Mouse (Mus musculus) mesoderm, embryonic 11.5 days (tissue): ENCODE data around the gene Pla2g4f.

Experiments used
- DNase-seq: peaks from one replicate; pipeline ENCODE4 v3.0.0-alpha.2; 2012; ENCODE audit warnings: low read depth, low spot score

Gene Pla2g4f

DNA sequence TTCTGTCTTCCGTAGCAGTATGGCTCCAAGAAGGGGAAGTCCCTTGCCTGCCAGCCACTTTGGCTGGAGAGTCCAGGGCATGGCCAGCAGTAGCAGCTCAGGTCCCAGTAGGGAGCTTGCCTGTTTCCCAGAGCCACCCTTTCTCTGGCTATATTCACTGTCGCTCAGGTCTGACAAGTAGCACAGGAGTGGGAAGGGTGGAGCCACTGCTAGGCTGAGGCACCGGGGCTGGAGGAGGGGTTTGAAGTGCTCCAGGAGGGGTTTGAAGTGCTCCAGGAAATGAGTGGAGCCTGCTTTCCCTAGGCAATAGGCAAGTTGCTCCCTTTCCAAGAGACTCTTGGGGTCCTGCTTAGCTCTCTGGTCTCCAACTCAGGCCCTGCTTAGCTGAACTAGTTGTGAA is at the start of gene Pla2g4f:
TSS of gene Pla2g4f (minus strand) at position 190 of the 400 bp plus-strand sequence.
- no peak for DNase-seq

DNA sequence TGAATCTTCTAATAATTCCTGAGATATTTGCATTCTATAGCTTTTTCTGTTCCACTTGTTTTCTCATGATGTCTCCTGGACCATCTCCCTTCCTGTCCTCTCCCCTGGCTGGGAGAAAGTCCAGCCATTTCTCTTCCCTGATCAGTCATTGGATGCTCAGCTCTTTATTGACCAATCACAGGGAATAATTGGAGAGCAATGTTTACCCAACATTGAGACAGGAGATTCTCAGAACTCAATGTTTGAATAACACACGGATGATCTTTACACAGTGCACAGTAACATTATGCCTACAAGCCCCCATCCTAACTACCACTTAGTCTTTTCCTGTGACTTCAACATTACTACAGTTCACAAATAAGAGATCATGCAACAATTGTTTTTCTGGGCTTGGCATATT is 46.5 kb upstream of the Pla2g4f start:
- no peak for DNase-seq

DNA sequence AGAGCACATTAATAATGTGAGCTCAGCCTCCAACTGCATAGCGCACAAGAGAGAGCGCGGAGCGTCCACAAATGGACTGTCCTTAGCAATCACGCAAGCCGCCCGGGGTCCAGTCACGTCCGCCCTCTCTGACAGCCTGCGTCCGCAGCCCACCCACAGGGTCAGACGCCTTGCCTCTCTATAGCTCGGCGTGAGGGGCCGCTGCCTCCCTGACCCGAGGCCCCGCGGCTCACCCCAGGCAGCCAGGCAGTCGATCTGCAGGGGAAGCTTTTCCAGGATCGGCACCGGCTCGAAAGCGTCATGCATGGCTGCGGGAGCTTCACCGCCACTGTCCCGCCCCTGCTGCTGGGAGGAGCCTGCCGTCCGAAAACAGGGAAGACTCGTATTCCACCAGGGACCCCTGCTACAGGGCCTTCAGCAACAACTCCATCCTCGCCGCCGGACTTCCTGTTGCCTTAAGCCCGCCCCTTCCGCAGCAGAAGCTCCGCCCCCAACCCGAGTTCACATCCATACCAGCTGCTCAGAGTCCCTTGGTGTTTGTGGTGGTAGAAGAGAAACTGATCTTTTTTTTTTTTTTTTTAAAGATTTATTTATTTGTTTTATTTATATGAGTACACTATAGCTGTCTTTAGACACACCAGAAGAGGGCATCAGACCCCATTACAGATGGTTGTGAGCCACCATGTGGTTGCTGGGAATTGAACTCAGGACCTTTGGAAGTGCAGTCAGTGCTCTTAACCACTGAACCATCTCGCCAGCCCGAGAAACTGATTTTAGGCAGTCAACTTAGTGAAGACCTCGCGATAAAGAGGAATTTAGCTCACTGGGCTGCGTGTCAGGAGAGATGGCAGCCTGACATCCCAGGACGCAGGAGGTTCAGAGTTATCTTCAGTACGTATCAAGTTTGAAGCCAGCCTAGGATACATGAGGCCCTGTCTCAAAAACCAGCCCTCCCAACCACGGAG is 39.0 kb upstream of the Pla2g4f start, which contains the start of gene Vps39:
TSS of gene Vps39 (minus strand) at position 456 of the 965 bp plus-strand sequence.
- peak; percentile 91 for DNase-seq

DNA sequence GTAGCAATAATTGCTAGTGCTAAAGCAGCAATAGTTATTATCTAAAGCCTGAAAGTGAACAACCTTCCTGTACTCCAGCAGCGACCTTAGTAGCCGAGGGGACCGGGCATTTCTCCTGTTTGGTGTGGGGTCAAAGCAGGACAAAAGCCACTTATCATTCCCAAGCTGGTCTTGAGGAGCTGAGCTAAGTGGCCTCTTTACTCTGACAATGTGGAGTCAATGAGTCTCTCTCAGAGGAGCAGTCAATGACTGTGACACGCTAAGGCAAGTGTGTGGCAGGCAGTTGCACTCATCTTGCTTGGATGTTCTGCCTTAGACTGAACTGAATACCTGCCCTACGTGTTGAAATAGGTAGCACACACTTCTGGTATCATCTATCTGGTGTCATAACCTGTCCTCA is 37.4 kb upstream of the Pla2g4f start:
- DNase-seq, result no peak

DNA sequence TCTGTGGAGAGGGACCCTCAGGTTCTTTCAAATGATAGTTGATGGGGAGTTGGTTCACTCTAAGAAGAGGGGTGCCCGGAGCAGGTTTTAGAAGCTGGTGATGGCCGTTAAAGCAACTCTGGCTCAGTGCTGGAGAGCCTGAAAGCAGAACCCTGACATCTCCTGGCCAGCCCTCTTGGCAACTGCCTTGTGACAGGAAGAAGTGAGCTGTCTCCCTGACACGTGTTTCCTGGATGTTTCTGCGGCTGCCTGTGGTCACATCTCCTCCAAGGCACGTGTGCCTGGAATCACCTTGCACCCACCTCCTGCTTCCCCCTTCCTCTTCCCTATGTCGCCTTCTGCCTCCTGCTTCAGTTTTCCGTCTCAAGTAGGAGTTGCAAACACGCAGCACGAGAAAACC is 34.2 kb upstream of the Pla2g4f start:
- DNase-seq, result no peak

DNA sequence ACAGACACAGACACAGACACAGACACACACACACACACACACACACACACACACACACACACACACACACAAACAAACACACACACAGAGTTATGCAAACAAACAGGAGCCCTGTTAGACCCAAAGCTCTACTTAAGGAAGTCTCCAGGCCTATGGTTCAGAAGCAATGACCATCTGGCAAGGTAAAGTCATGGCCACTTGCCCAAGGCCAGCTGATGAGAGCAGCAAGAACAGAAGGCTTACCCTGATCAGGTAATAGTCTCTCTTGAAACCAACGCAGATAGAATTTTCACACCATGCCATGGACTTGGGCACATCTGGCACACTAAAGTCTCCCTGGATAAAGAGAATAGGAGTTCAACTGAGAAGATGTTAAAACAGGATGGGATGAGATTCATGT is 27.8 kb upstream of the Pla2g4f start:
- no peak for DNase-seq

DNA sequence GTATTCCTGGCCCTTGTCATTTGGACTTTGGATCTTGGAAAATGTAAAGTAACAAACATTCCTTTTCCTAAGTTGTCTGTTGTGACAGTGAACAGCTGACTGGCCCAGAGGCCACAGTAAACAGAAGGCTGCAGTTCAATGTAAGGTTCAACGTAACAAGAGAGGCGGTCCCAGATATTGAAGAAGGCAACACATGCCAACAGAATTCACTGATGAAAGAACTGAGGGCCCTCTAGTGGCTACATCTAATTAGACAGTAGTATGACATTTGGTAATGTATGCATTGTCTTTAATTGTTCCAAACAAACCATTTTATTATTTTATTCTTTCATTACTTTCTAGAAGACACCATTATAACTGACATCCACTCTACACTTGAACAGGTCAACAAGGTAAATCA is 23.9 kb upstream of the Pla2g4f start:
- DNase-seq, result no peak

DNA sequence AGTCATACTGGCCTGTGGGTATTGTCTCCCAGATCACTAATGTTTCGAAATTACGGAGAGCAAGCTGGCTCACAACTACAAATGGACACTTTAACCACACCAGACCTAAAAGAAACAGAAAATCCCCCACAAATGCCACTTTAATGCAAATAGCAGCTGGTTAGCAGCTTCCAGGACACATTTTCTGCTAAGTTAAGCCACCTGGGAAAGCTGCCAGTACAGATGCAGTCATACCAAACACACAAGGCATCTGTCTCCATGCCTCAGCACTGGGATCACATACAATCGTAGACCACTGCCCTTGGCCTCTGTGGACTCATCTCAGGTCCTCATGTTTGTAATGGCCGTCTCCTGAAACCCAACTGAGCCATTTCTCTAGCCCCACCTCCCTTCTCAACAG is 17.6 kb upstream of the Pla2g4f start:
- no peak for DNase-seq

DNA sequence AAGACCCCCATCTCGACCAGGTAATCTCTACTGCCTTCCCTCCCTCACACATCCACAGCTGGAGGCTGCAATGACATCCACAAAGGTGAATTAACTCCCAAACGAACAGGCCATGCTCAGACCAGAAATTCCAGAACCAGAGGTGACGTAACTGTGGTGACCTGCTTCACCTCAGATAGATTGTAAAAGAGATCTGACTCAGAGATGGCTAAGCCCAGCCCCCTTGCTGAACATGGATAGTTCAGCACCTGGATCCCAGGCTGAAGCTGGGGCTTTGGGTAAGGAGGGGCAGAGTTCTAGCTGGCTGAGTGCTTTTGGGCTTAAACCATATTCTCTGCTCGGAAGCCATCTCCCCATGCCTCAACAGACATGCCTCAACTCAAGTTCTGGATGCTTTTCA is 1.1 kb upstream of the Pla2g4f start:
- DNase-seq, result no peak

DNA sequence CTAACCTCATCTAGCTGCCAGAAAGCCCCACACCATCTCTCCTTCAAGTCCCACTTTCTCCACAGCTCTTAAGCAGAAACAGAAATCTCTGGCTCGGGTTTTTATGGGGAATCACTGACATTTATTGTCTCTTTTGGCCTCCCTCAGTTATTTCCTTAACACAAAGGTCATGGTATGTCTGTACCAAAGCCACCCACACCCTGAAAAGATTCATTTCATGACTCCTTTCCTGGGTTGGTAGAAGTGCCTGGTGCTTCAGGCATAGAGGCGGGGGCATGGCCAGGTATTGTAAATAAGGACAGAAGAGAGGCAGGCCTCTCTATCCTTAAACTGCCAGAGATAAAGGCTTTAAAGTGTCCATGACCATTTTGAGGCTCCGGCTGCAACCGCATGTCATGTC is 522 bp upstream of the Pla2g4f start:
- DNase-seq, result no peak

DNA sequence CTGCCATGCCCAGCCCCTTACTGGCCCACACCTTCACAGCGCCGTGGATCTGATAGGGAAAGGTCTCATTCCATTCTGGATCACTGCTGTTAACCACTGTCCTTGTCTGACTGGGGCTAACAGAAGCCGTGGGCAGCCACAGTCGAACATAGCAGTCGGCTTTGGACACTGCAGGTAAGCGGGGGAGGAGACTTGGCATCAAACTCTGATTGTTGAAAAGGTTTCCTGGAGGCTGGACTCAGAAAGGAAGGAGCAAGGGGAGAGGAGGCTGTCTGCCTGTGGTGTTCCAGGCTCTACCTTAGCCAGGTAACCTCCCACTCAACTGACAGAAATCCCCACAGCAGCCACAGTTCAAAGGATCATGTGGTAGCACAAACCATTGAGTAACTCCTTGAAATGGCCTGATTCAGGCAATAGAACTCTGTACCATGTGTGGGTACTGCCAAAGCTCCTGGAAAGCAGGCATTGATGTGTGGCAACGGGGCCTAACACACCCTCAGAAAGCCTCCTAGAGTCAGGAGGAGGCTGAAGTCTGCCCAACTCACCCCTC is 1.6 kb downstream of the Pla2g4f start:
- no peak for DNase-seq

DNA sequence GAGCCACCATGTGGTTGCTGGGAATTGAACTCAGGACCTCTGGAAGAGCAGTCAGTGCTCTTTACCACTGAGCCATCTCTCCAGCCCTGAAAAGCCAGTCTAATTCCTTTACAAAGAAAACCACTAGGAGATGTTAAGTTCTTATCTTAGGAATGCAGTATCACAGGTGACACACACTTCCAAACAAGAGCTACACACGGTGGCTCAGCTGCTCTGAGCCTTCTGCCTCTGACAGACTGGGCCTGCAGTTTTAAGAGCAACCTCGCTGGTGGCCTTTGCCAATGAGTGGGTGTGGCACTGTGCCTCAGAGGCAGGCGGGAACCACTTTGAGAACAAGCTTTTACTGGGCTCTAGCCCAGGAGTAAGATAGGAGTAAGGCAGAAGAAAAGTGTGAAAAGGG is 9.9 kb downstream of the Pla2g4f start:
- no peak for DNase-seq

DNA sequence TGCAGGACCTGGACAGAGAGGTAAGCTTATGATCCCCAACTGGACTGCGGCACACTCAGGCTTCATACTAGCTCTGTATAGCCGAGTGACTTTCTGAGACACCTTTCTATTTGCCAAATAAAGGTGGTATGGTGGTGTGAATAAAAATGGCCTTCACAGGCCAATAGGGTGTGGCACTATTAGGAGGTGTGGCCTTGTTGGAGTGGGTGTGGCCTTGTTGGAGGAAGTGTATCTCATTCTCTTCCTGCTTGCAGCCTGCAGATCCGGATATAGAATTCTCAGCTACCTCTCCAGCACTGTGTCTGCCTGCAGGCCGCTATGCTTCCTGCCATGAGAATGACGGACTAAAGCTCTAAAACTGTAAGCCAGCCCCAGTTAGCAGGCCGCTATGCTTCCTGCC is 12.9 kb downstream of the Pla2g4f start:
- DNase-seq, result no peak

DNA sequence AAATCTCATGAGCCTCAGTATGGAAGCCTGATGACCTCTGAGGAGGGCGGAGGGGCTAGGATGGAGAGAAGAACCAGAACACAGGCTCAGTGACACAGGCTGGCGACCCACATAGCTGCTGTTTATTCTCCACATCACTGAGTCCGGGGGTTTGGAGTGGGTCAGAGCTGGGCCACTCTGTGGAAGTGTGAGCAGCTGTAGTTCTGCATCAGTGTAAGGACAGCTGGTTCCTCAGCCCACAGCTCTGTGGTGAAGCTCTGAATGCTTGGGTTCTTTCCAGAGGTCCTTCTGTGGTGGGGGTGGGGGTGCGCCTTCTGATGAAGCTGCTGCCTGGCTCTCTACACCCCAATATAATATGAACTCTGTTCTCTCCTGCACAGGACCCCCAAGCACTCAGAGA is 14.1 kb downstream of the Pla2g4f start:
- no peak for DNase-seq

DNA sequence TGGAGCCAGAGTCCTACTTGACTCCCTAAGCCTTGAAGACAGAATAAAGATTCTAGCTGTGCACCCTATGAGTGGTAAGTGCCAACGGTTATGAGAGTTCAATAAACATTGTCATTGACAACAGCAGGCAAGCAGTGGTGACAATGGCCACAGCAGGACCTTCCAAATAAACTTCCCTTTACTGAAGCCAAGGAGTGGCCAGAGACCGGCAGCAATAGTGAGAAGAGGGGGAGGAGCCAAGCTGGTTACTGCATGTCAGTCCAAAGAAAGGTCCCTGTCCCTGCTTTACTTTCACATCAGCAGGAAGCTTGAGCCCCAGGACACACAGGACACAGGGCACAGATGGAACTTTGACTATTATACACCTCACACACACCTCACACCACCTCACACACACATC is 17.8 kb downstream of the Pla2g4f start:
- no peak for DNase-seq

DNA sequence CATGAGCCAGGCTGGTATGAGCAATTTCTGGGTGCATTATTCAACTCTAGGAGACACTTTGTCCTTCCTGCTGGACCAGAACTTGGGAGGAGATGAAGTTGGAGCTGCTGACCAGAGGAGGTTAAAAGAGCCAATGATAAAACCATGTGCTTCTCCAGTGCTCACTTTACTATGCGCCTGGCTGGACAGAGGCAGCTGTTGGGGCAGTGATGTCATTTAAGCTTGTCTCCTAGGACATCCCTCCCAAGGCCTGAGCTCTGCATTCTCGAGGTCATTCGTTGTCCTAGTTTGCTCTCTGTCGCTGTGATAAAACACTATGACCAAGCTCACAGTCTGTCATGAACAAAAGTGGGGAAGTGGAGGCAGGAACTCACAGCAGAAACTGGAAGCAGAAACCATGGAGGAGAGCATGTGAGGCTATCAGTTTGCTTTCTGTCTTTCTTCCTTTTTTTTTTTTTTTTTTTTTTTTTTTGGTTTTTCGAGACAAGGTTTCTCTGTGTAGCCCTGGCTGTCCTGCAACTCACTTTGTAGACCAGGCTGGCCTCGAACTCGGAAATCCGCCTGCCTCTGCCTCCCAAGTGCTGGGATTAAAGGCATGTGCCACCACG is 22.4 kb downstream of the Pla2g4f start:
- DNase-seq, result no peak

DNA sequence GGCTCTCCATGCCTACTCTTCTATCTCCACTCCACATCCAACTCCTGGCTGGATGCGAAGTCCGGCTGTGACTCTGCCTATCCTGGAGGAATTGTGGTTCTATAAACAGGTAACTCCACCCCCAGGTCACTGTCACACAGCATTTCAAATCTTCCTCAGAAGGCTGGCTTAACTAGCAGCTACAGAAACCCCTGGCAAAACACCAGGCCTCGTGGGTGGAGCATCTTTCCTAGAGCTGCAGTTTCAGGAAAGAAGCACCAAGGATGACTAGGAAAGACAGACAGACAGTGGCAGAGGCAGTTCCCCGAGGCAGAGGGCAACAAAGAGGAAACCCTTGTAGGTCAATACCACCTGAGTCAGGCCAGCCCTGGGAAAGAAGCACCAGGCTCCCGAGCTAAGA is 25.0 kb downstream of the Pla2g4f start, which contains the start of gene Pla2g4d:
TSS of gene Pla2g4d (minus strand) at position 203 of the 400 bp plus-strand sequence.
- no peak for DNase-seq

DNA sequence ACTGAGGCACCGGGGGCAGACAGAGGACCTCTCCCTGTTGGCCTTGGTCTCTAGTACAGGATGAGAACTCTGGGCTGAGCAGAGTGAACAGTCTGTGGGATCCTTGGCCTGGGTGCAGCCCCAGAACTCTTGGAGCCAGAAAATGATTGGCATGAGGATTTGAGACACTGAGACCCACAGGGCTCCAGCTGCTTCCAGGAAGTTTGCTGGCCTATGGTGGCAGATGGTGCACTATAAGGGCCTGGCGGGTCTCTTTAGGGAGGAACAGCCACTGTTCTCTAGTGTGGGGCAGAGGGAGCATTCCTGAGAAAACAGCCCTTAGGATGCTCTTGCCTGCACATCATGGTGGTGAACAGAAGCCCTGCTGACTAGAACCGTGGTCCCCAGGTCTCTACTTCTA is 25.6 kb downstream of the Pla2g4f start:
- DNase-seq, result no peak

DNA sequence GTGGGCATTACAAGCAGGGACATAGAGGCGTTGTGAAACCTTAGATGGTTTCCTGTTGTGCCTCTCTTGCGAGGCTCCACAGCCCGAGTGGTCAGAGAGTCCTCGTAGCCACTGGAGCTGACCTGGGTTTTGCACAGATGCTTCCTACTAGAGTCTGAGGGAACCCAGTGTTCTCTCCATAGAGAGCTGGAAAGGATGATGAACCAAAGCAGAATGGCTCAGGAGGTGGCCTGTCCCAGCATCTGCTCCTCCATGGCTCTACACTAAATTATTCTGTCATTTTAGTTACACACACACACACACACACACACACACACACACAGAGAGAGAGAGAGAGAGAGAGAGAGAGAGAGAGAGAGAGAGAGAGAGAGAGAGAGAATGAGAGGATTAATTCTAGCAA is 28.3 kb downstream of the Pla2g4f start:
- DNase-seq, result no peak

DNA sequence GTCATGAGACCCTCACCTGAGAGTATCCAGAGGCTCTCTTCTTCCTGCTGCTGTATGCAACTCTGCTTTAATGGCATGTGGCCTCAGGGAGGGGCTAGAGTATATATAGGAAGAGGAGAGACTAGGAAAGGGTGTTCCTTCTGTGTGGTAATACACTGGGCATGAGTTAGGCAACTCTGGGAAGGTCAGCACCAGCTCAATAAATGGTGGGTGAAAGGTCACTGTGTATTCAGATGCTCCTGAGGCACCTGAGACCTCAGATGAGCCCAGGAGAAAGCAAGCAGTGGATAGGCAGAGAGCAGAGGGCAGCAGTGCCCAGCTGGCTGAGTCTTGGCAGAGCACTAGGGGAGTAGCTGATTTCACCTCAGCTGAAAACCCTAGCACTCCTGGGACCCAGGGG is 29.3 kb downstream of the Pla2g4f start:
- no peak for DNase-seq

DNA sequence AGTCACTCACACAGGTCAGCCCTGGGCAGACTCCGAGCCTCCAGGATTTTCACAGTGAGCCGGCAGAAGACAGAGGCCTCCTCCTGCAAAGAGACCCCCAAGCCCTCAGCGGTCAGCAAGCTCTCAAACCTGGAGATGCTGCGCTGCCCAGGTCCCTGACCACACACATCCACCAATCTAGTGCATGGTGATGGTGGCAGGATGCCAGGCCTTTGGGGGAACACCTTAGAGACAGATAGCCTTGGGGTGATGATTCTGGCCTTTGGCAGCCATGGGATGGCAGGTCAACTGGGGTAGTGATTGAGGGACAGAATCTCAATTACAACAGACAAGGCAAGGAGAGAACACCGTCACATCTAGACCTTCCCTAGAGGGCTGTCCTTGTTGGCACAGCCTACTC is 29.9 kb downstream of the Pla2g4f start:
- no peak for DNase-seq

DNA sequence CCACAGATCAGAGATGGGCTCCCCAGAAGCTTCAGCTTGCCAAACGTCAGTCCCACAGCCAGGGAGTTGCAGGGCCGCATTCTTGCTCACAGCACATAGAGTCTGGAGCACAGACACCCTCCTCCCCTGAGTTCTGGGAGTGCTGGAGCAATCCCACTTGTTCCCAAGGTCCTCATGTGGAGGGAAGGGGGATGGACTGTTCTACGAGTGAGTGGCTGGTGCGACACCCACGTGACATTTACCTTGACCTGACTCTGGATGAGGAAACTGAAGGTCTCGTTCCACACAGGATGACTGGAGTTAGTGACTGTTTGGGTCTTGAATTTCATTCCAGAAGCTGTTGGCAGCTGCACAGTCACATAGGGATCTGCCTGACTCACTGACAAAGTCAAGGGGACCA is 30.4 kb downstream of the Pla2g4f start:
- no peak for DNase-seq

DNA sequence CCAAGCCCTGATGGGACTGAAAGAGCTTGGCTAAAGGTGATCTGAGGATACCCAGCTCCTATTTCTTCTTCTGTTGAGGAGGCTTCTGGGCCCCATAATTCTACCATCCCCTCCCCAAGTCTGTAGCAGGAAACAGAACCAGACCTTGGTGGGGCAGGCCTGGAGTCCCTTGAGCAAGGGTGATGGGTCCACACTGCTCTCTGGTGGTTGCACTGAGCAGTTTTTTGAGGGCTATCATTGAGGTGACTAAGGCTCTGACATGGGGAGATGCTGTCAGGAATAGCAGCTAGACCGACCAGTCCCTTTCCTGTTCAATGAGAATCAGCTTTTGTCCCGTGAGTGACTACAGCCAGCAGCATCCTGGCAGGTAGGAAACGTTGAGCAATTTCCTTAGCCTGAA is 32.7 kb downstream of the Pla2g4f start:
- DNase-seq, result no peak
